ENCODE assay signal across 8 mouse cellular contexts in the genomic region with DNA sequence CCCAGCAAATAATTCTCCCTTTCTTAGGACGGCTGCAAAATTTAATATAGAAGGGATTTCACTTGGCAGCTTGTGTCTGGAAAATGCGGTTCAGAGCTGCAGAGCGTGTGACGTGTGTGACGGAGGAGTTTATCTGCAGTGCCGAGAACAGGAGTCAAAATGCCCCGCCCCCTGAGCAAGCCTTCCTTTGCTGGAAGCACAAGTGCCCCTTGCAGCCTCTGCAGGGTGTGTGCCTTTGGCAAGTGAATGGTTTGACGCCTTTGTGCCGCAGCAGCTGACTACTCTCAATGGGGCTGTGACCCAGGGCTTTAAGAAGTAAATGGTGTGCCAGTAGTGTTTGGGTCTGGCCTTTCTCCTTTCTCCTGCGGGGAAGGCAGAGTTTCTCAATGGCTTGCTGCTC.
DNase-seq lines count a peak whose midpoint lies in the region; ATAC-seq and TF ChIP-seq lines count a peak whose summit lies in the region.

No protein-coding gene starts in this region.

- peak; percentile 21 for DNase-seq in gastrocnemius, adult 2 months
- DNase-seq in gastrocnemius, postnatal 25 days, result no peak
- peak; percentile 71 for DNase-seq in brain, adult 2 months (ENCODE audit: low read depth, low spot score)
- DNase-seq in heart, embryonic 10.5 days (ENCODE audit: low spot score), result no peak
- DNase-seq in left cerebral cortex, adult 8-10 months (ENCODE audit: low spot score in 2 of 2), result peak; percentile 11 to 20
- DNase-seq in midbrain, postnatal 0 days (ENCODE audit: low spot score), result peak; percentile 64
- DNase-seq in thymus, postnatal 0 days (ENCODE audit: low spot score), result no peak
- no peak for DNase-seq in thymus, postnatal 36 days

- no peak overlapping the region for H3K4me3 ChIP-seq in gastrocnemius, adult 2 months
- peak overlapping the region; percentile 15; the same call in 1 of the 2 replicates for H3K4me3 ChIP-seq in heart, embryonic 10.5 days
- H3K4me3 ChIP-seq in midbrain, postnatal 0 days (ENCODE audit: low read depth, low read length), result no peak overlapping the region

- TF ChIP-seq CTCF in gastrocnemius, adult 2 months (IDR thresholded peaks at IDR 0.05), result no peak
- no peak for TF ChIP-seq CTCF in midbrain, postnatal 0 days (IDR thresholded peaks at IDR 0.05)

- no peak overlapping the region for H3K4me2 ChIP-seq in midbrain, postnatal 0 days (ENCODE audit: low read depth, low read length, poor library complexity, severe bottlenecking)

- intact Hi-C loops in gastrocnemius, adult 2 months (cut with DNase I), result no loop called here

- H3K9ac ChIP-seq in midbrain, postnatal 0 days (replicated peaks; ENCODE audit: low read length, poor library complexity, severe bottlenecking), result no peak overlapping the region

- H3K9me3 ChIP-seq in heart, embryonic 10.5 days, result no peaks in the 10 kb centered on the region
- H3K9me3 ChIP-seq in midbrain, postnatal 0 days (ENCODE audit: low read length), result no peaks in the 10 kb centered on the region

- no peak overlapping the region for H3K27ac ChIP-seq in gastrocnemius, adult 2 months
- H3K27ac ChIP-seq in heart, embryonic 10.5 days, result no peak overlapping the region
- H3K27ac ChIP-seq in midbrain, postnatal 0 days (ENCODE audit: low read depth, low read length), result peak overlapping the region; percentile 1; the same call in 1 of the 2 replicates

- peaks cover 6% of the 10 kb centered on the region; the same call in 1 of the 2 replicates for H3K27me3 ChIP-seq in heart, embryonic 10.5 days (ENCODE audit: insufficient read depth, poor library complexity, severe bottlenecking)
- no peaks in the 10 kb centered on the region for H3K27me3 ChIP-seq in midbrain, postnatal 0 days (ENCODE audit: insufficient read depth, low read length)

- peaks cover 5% of the 10 kb centered on the region for H3K4me1 ChIP-seq in heart, embryonic 10.5 days
- peaks cover 3% of the 10 kb centered on the region; the same call in 1 of the 2 replicates for H3K4me1 ChIP-seq in midbrain, postnatal 0 days (ENCODE audit: insufficient read depth, low read length)

- peak; percentile 72; the same call in 1 of the 2 replicates for ATAC-seq in midbrain, postnatal 0 days (ENCODE audit: low FRiP score)

- 23% methylated on average over 10 of the region's 10 CpGs for WGBS in heart, embryonic 10.5 days
- 13% methylated on average over 10 of the region's 10 CpGs for WGBS in midbrain, postnatal 0 days

- H3K36me3 ChIP-seq in heart, embryonic 10.5 days, result no peaks in the 10 kb centered on the region
- no peaks in the 10 kb centered on the region for H3K36me3 ChIP-seq in midbrain, postnatal 0 days (ENCODE audit: insufficient read depth, low read length)

Comparison
In these comparisons a context has a peak if more than half of its experiments do, and no peak if none do; other contexts are left out.
1. DNase-seq: peak in gastrocnemius, adult 2 months (single experiment), brain, adult 2 months (single experiment), left cerebral cortex, adult 8-10 months (2 of 2) and midbrain, postnatal 0 days (single experiment); none in gastrocnemius, postnatal 25 days (single experiment), heart, embryonic 10.5 days (single experiment), thymus, postnatal 0 days (single experiment) and thymus, postnatal 36 days (0 of 2).